Mouse (Mus musculus): Measurements from ENCODE around the gene Syndig1l. TPM values are rescaled to one million over a fixed set of nuclear protein-coding genes. Genes with fewer than 3 reads are reported as not detected.
A peak's percentile ranks its signal among the peaks of the same experiment; 100 is the strongest.

Syndig1l gene
- polyA plus RNA-seq (2014; fragmentation: Nextera tagmentation; extraction: Ambion mirVana), result 0.19 TPM in 1 of 2 replicates, not detected in the other

GRCm38 (mm10) chr12:84698319-84699081 is at the start of gene Syndig1l:
Gene Syndig1l, minus strand, starts transcription at chr12:84698831.
- Histone ChIP-seq H3K4me2 (replicated peaks; ENCODE audit: low read depth, low read length) (peak within 1 kb of the TSS; percentile 80), H3K27ac (ENCODE audit: low read length) (no peak within 1 kb of the TSS), H3K9ac (replicated peaks; ENCODE audit: low read depth, low read length) (no peak within 1 kb of the TSS), H3K36me3 (ENCODE audit: control insufficient read depth, insufficient read depth, low read length) (no peaks in the 10 kb centered on the region), H3K9me3 (ENCODE audit: control insufficient read depth, low read depth, low read length) (no peaks in the 10 kb centered on the region), H3K4me1 (ENCODE audit: control insufficient read depth, insufficient read depth, low read length) (no peaks in the 10 kb centered on the region), H3K27me3 (ENCODE audit: control insufficient read depth, insufficient read depth, low read length) (0 out of 2 replicates have a peak, but pooled peaks cover 6% of the 10 kb centered on the region), H3K4me3 (ENCODE audit: low read depth, low read length) (peak within 1 kb of the TSS; percentile 49)
- WGBS, result under 1% methylated on average over 57 of the region's 79 CpGs
- peak; percentile 82; the same call in 1 of the 2 replicates for ATAC-seq (ENCODE audit: insufficient number of reproducible peaks, insufficient read depth, low FRiP score, low read depth)

DNA sequence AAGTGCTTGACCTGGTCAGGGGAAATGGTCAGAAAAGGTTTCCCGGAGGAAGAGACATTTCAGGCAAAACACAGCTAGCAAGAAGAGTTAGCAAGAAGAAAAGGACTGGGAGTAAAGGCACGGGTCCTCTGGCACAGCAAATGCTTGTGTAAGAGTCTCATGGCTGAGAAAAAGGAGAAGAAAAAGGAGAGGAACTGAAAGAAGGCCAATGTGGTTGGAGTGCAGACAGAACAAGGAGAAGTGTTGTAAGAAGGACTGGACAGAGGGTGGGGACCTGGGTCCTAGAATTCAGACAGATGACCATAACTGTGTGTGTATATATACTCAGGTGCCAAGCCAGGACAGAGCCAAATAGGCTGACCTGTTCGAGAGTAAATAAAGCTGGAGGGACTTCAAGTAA is 49.5 kb upstream of the Syndig1l start:
- Histone ChIP-seq H3K27ac (ENCODE audit: low read length) (no peak overlapping the region), H3K27me3 (ENCODE audit: control insufficient read depth, insufficient read depth, low read length) (no peaks in the 10 kb centered on the region), H3K9me3 (ENCODE audit: control insufficient read depth, low read depth, low read length) (no peaks in the 10 kb centered on the region), H3K36me3 (ENCODE audit: control insufficient read depth, insufficient read depth, low read length) (no peaks in the 10 kb centered on the region), H3K4me3 (ENCODE audit: low read depth, low read length) (no peak overlapping the region), H3K4me1 (ENCODE audit: control insufficient read depth, insufficient read depth, low read length) (0 out of 2 replicates have a peak, but pooled peaks cover 3% of the 10 kb centered on the region), H3K9ac (replicated peaks; ENCODE audit: low read depth, low read length) (no peak overlapping the region), H3K4me2 (replicated peaks; ENCODE audit: low read depth, low read length) (no peak overlapping the region)
- ATAC-seq (ENCODE audit: insufficient number of reproducible peaks, insufficient read depth, low FRiP score, low read depth), result no peak
- 63% methylated on average over 3 of the region's 3 CpGs for WGBS

DNA sequence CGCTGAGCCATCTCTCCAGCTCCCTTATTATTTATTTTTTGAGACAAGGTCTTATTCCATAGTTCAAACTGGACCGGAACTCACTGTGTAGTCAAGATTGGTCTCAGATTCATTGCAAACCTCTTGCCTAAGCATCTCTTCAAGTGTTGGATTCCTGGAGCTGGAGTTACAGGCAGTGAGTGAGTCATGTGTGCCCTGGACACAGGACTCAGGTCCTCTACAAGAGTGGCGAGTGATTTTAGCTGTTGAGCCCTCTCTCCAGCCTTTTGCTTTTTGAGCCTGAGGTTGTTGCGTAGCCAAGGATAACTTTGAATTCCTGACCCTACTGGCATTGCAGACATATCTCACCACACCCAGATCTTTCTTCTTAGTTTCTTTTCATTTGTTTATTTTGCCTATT is 47.1 kb upstream of the Syndig1l start:
- H3K9me3 ChIP-seq (ENCODE audit: control insufficient read depth, low read depth, low read length), result no peaks in the 10 kb centered on the region
- H3K27me3 ChIP-seq (ENCODE audit: control insufficient read depth, insufficient read depth, low read length), result no peaks in the 10 kb centered on the region
- H3K4me1 ChIP-seq (ENCODE audit: control insufficient read depth, insufficient read depth, low read length), result 0 out of 2 replicates have a peak, but pooled peaks cover 3% of the 10 kb centered on the region
- 54% methylated on average over 4 of the region's 4 CpGs for whole genome bisulfite sequencing
- H3K4me3 ChIP-seq (ENCODE audit: low read depth, low read length), result no peak overlapping the region
- no peak overlapping the region for H3K9ac ChIP-seq (replicated peaks; ENCODE audit: low read depth, low read length)
- no peak overlapping the region for H3K27ac ChIP-seq (ENCODE audit: low read length)
- no peak for ATAC-seq (ENCODE audit: insufficient number of reproducible peaks, insufficient read depth, low FRiP score, low read depth)
- no peak overlapping the region for H3K4me2 ChIP-seq (replicated peaks; ENCODE audit: low read depth, low read length)
- no peaks in the 10 kb centered on the region for H3K36me3 ChIP-seq (ENCODE audit: control insufficient read depth, insufficient read depth, low read length)

GRCm38 (mm10) chr12:84743496-84743895 is 44.9 kb upstream of the Syndig1l start:
- Histone ChIP-seq H3K9ac (replicated peaks; ENCODE audit: low read depth, low read length) (no peak overlapping the region), H3K36me3 (ENCODE audit: control insufficient read depth, insufficient read depth, low read length) (no peaks in the 10 kb centered on the region), H3K4me1 (ENCODE audit: control insufficient read depth, insufficient read depth, low read length) (0 out of 2 replicates have a peak, but pooled peaks cover 3% of the 10 kb centered on the region), H3K4me2 (replicated peaks; ENCODE audit: low read depth, low read length) (no peak overlapping the region), H3K9me3 (ENCODE audit: control insufficient read depth, low read depth, low read length) (no peaks in the 10 kb centered on the region), H3K27me3 (ENCODE audit: control insufficient read depth, insufficient read depth, low read length) (no peaks in the 10 kb centered on the region), H3K27ac (ENCODE audit: low read length) (no peak overlapping the region), H3K4me3 (ENCODE audit: low read depth, low read length) (no peak overlapping the region)
- WGBS, result 78% methylated on average over 10 of the region's 10 CpGs
- no peak for ATAC-seq (ENCODE audit: insufficient number of reproducible peaks, insufficient read depth, low FRiP score, low read depth)

- WGBS, result 69% methylated on average over 13 of the region's 13 CpGs
- no peaks in the 10 kb centered on the region for H3K4me1 ChIP-seq (ENCODE audit: control insufficient read depth, insufficient read depth, low read length)
- no peaks in the 10 kb centered on the region for H3K36me3 ChIP-seq (ENCODE audit: control insufficient read depth, insufficient read depth, low read length)
- H3K4me3 ChIP-seq (ENCODE audit: low read depth, low read length), result no peak overlapping the region
- H3K4me2 ChIP-seq (replicated peaks; ENCODE audit: low read depth, low read length), result no peak overlapping the region
- ATAC-seq (ENCODE audit: insufficient number of reproducible peaks, insufficient read depth, low FRiP score, low read depth), result no peak
- H3K27ac ChIP-seq (ENCODE audit: low read length), result no peak overlapping the region
- H3K9ac ChIP-seq (replicated peaks; ENCODE audit: low read depth, low read length), result no peak overlapping the region
- no peaks in the 10 kb centered on the region for H3K9me3 ChIP-seq (ENCODE audit: control insufficient read depth, low read depth, low read length)
- no peaks in the 10 kb centered on the region for H3K27me3 ChIP-seq (ENCODE audit: control insufficient read depth, insufficient read depth, low read length)
These were observed 34.7 kb upstream of the Syndig1l start for GRCm38 (mm10) chr12:84733366-84733765.

GRCm38 (mm10) chr12:84728421-84728820 is 29.8 kb upstream of the Syndig1l start:
- Histone ChIP-seq H3K27me3 (ENCODE audit: control insufficient read depth, insufficient read depth, low read length) (no peaks in the 10 kb centered on the region), H3K9ac (replicated peaks; ENCODE audit: low read depth, low read length) (no peak overlapping the region), H3K9me3 (ENCODE audit: control insufficient read depth, low read depth, low read length) (no peaks in the 10 kb centered on the region), H3K36me3 (ENCODE audit: control insufficient read depth, insufficient read depth, low read length) (no peaks in the 10 kb centered on the region), H3K4me2 (replicated peaks; ENCODE audit: low read depth, low read length) (no peak overlapping the region), H3K4me1 (ENCODE audit: control insufficient read depth, insufficient read depth, low read length) (no peaks in the 10 kb centered on the region), H3K27ac (ENCODE audit: low read length) (no peak overlapping the region), H3K4me3 (ENCODE audit: low read depth, low read length) (no peak overlapping the region)
- ATAC-seq (ENCODE audit: insufficient number of reproducible peaks, insufficient read depth, low FRiP score, low read depth), result no peak
- WGBS, result 89% methylated on average over 10 of the region's 10 CpGs

DNA sequence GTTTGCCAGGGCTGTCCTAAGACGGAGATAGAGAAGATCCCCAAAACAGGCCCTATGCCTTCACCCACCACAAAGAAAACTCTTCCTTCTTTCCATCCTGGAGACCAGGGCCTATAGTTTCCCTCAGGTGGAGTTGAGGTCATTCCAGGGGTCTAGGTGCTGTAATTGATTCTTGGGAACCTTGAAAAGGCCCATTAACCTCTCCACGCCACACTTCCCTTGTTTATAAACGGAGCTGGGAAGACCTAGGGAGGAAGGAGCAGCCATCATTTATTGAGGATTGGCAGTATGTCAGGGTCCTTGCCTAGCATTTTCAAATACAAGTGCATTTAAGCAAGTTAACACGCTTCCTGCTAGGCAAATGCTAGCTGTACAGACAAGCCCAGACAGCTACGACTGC is 28.8 kb upstream of the Syndig1l start:
- Histone ChIP-seq H3K9ac (replicated peaks; ENCODE audit: low read depth, low read length) (no peak overlapping the region), H3K27ac (ENCODE audit: low read length) (no peak overlapping the region), H3K4me1 (ENCODE audit: control insufficient read depth, insufficient read depth, low read length) (no peaks in the 10 kb centered on the region), H3K4me2 (replicated peaks; ENCODE audit: low read depth, low read length) (no peak overlapping the region), H3K9me3 (ENCODE audit: control insufficient read depth, low read depth, low read length) (no peaks in the 10 kb centered on the region), H3K4me3 (ENCODE audit: low read depth, low read length) (no peak overlapping the region), H3K36me3 (ENCODE audit: control insufficient read depth, insufficient read depth, low read length) (no peaks in the 10 kb centered on the region), H3K27me3 (ENCODE audit: control insufficient read depth, insufficient read depth, low read length) (no peaks in the 10 kb centered on the region)
- no peak for ATAC-seq (ENCODE audit: insufficient number of reproducible peaks, insufficient read depth, low FRiP score, low read depth)
- 23% methylated on average over 5 of the region's 5 CpGs for WGBS

DNA sequence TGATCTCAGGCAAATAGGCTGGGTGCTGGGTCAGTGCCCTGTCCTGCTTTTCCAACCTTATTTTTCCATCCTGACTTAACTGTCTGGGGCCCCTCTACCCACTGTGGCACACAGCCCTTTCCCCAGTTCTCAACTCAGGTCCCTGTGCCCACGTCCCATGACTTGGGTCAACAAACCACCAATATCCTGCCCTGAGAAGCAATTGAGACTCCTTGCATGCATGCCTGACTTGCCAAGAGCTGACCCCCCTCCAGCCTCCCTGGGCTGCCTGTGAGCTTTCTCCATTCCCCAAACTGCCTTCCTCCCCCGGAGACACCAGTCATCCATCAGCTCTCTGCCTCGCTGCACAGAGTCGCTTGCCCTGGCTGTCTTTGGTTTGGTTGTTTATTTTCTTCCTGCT is 28.4 kb upstream of the Syndig1l start:
- Histone ChIP-seq H3K4me1 (ENCODE audit: control insufficient read depth, insufficient read depth, low read length) (no peaks in the 10 kb centered on the region), H3K9me3 (ENCODE audit: control insufficient read depth, low read depth, low read length) (no peaks in the 10 kb centered on the region), H3K27ac (ENCODE audit: low read length) (no peak overlapping the region), H3K4me2 (replicated peaks; ENCODE audit: low read depth, low read length) (no peak overlapping the region), H3K4me3 (ENCODE audit: low read depth, low read length) (no peak overlapping the region), H3K27me3 (ENCODE audit: control insufficient read depth, insufficient read depth, low read length) (no peaks in the 10 kb centered on the region), H3K9ac (replicated peaks; ENCODE audit: low read depth, low read length) (no peak overlapping the region), H3K36me3 (ENCODE audit: control insufficient read depth, insufficient read depth, low read length) (no peaks in the 10 kb centered on the region)
- ATAC-seq (ENCODE audit: insufficient number of reproducible peaks, insufficient read depth, low FRiP score, low read depth), result no peak
- 27% methylated on average over 4 of the region's 4 CpGs for WGBS

Measured in stomach, embryonic 14.5 days (tissue).